Mouse (Mus musculus): ENCODE measurements around the gene Cd82. TPM values are rescaled to one million over a fixed set of nuclear protein-coding genes. Genes with fewer than 3 reads are reported as not detected.

Gene Cd82
- total and polyA plus RNA-seq, 3 experiments = 0.20 to 30.6 (median 1.5) TPM

DNA sequence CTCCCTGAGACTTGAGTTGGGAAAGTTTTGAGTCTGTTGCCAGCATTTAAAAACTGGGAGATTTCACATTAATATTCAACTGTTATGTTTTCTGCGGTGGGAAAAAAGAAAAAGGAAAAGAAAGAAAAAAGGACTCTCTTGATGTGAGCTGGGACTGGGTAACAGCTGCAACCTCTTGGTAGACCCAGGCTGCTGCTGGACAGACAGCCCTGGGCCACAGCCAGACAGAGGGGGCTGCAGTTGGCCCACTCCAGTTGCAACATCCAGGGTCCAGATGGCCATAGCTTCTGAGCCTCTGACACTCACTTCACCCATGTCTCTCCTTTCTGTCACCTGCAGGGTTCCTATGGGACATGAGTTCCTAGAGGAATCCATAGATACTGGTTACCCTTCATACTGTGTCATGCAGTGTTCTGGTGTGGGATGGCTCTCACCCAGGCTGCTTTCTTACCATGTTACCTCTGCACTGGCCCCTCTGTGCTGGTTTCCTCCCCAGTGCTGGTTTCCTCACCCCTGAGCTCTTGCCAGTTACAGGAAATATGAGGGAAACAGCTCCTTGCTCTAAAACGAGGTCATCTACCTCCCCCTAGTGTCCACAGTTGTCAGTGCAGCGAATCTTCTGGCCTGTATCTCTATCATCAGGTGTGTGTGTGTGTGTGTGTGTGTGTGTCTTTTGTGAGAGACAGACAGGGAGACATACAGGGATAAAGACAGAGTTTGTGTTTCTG lies 8.1 kb upstream of the Cd82 start:
- TF ChIP-seq CTCF (IDR thresholded peaks at IDR 0.05; ENCODE audit: low read depth, low read length) (peak; percentile 35), GATA2 (IDR thresholded peaks at IDR 0.05; ENCODE audit: borderline replicate concordance, low read depth, low read length) (no peak)
- DNase-seq (ENCODE audit: low spot score) = no peak
- H3K4me1 ChIP-seq (ENCODE audit: insufficient read depth, low read depth, low read length) = no peaks in the 10 kb centered on the region
- no peak overlapping the region for H3K4me3 ChIP-seq (ENCODE audit: low read depth, low read length)
- no peaks in the 10 kb centered on the region for H3K36me3 ChIP-seq (replicated peaks)
- no peak for ATAC-seq (ENCODE audit: extremely low read depth, insufficient number of reproducible peaks, low FRiP score, poor library complexity, severe bottlenecking)
- peaks cover 6% of the 10 kb centered on the region for H3K27me3 ChIP-seq (ENCODE audit: insufficient read depth, low read length)
- H3K9me3 ChIP-seq (replicated peaks) = no peaks in the 10 kb centered on the region

DNA sequence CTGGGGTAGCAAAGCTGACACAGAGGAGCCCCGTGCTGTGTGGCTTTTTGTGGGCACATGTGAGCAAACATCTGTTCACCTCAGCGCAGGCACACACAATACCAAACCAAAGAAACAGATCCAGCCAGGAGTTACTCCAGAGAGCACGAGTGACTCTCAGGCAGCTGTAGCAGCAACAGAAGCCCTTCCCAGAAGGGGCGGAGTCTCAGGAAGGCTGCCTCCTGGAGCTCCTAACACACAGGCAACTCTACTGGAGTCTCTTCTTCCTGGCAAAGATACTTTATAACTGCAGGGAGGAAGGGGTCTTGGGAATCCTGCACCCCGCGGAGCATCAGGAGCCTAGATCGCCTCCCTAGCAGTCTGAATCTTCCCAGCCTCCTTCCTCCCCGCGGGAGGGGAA lies 7.2 kb upstream of the Cd82 start:
- Histone ChIP-seq H3K27me3 (ENCODE audit: insufficient read depth, low read length) (peaks cover 5% of the 10 kb centered on the region; the same call in 1 of the 2 replicates), H3K4me3 (ENCODE audit: low read depth, low read length) (no peak overlapping the region), H3K4me1 (ENCODE audit: insufficient read depth, low read depth, low read length) (no peaks in the 10 kb centered on the region), H3K9me3 (replicated peaks) (no peaks in the 10 kb centered on the region), H3K36me3 (replicated peaks) (no peaks in the 10 kb centered on the region)
- TF ChIP-seq GATA1 (IDR thresholded peaks at IDR 0.05; ENCODE audit: borderline replicate concordance, low read length) = no peak
- no peak for TF ChIP-seq GATA2 (IDR thresholded peaks at IDR 0.05; ENCODE audit: borderline replicate concordance, low read depth, low read length)
- TF ChIP-seq POLR2AphosphoS5 (IDR thresholded peaks at IDR 0.05; ENCODE audit: insufficient replicate concordance, low read depth, low read length) = no peak
- TF ChIP-seq CTCF (IDR thresholded peaks at IDR 0.05; ENCODE audit: low read depth, low read length) = no peak
- no peak for TF ChIP-seq TAL1 (conservative IDR thresholded peaks at IDR 0.05; ENCODE audit: low read depth, low read length)
- ATAC-seq (ENCODE audit: extremely low read depth, insufficient number of reproducible peaks, low FRiP score, poor library complexity, severe bottlenecking) (no peak), DNase-seq (ENCODE audit: low spot score) (no peak)

GRCm38 (mm10) chr2:93469118-93469517 lies 6.2 kb upstream of the Cd82 start:
- ATAC-seq (ENCODE audit: extremely low read depth, insufficient number of reproducible peaks, low FRiP score, poor library complexity, severe bottlenecking) (no peak), DNase-seq (ENCODE audit: low spot score) (no peak)
- Histone ChIP-seq H3K27me3 (ENCODE audit: insufficient read depth, low read length) (peaks cover 5% of the 10 kb centered on the region; the same call in 1 of the 2 replicates), H3K4me1 (ENCODE audit: insufficient read depth, low read depth, low read length) (no peaks in the 10 kb centered on the region), H3K36me3 (replicated peaks) (no peaks in the 10 kb centered on the region), H3K9me3 (replicated peaks) (no peaks in the 10 kb centered on the region), H3K4me3 (ENCODE audit: low read depth, low read length) (no peak overlapping the region)
- TF ChIP-seq GATA2 (IDR thresholded peaks at IDR 0.05; ENCODE audit: borderline replicate concordance, low read depth, low read length) (no peak), TAL1 (conservative IDR thresholded peaks at IDR 0.05; ENCODE audit: low read depth, low read length) (no peak), POLR2AphosphoS5 (IDR thresholded peaks at IDR 0.05; ENCODE audit: insufficient replicate concordance, low read depth, low read length) (no peak), CTCF (IDR thresholded peaks at IDR 0.05; ENCODE audit: low read depth, low read length) (no peak), GATA1 (IDR thresholded peaks at IDR 0.05; ENCODE audit: borderline replicate concordance, low read length) (no peak)

DNA sequence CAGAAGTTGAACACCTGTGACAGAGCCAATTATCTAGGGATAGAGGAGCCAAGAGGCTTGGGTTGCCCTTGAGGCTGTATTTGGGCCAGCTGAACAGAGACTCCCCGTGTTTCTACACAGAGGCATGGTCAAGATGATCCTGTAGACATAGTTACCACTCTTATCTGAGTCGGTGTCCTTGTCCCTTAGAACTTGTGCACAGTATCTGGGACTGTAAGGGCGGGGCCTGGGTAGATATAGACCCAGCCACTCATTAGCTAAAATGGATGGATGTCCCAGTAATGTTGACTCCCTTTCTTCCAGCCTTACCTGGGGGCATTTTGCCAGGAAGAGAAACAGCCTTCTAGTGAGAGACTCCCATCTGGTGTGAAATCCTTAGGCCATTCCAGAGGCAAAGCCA lies 3.4 kb upstream of the Cd82 start:
- TF ChIP-seq TAL1 (conservative IDR thresholded peaks at IDR 0.05; ENCODE audit: low read depth, low read length) (no peak), GATA1 (IDR thresholded peaks at IDR 0.05; ENCODE audit: borderline replicate concordance, low read length) (no peak), POLR2AphosphoS5 (IDR thresholded peaks at IDR 0.05; ENCODE audit: insufficient replicate concordance, low read depth, low read length) (no peak), CTCF (IDR thresholded peaks at IDR 0.05; ENCODE audit: low read depth, low read length) (no peak), GATA2 (IDR thresholded peaks at IDR 0.05; ENCODE audit: borderline replicate concordance, low read depth, low read length) (no peak)
- Histone ChIP-seq H3K4me1 (ENCODE audit: insufficient read depth, low read depth, low read length) (peaks cover 11% of the 10 kb centered on the region), H3K36me3 (replicated peaks) (no peaks in the 10 kb centered on the region), H3K27me3 (ENCODE audit: insufficient read depth, low read length) (peaks cover 9% of the 10 kb centered on the region; the same call in 1 of the 2 replicates), H3K9me3 (replicated peaks) (no peaks in the 10 kb centered on the region), H3K4me3 (ENCODE audit: low read depth, low read length) (no peak overlapping the region)
- DNase-seq (ENCODE audit: low spot score) = no peak
- no peak for ATAC-seq (ENCODE audit: extremely low read depth, insufficient number of reproducible peaks, low FRiP score, poor library complexity, severe bottlenecking)

- peak overlapping the region; percentile 55; the same call in 1 of the 2 replicates for H3K4me3 ChIP-seq (ENCODE audit: low read depth, low read length)
- no peaks in the 10 kb centered on the region for H3K9me3 ChIP-seq (replicated peaks)
- peak; percentile 56 for DNase-seq (ENCODE audit: low spot score)
- H3K27me3 ChIP-seq (ENCODE audit: insufficient read depth, low read length) = peaks cover 4% of the 10 kb centered on the region; the same call in 1 of the 2 replicates
- TF ChIP-seq TAL1 (conservative IDR thresholded peaks at IDR 0.05; ENCODE audit: low read depth, low read length) = no peak
- TF ChIP-seq POLR2AphosphoS5 (IDR thresholded peaks at IDR 0.05; ENCODE audit: insufficient replicate concordance, low read depth, low read length) = no peak
- TF ChIP-seq GATA2 (IDR thresholded peaks at IDR 0.05; ENCODE audit: borderline replicate concordance, low read depth, low read length) = no peak
- no peak for TF ChIP-seq CTCF (IDR thresholded peaks at IDR 0.05; ENCODE audit: low read depth, low read length)
- no peak for TF ChIP-seq GATA1 (IDR thresholded peaks at IDR 0.05; ENCODE audit: borderline replicate concordance, low read length)
- H3K36me3 ChIP-seq (replicated peaks) = no peaks in the 10 kb centered on the region
- peaks cover 11% of the 10 kb centered on the region for H3K4me1 ChIP-seq (ENCODE audit: insufficient read depth, low read depth, low read length)
- peak; percentile 88 for ATAC-seq (ENCODE audit: extremely low read depth, insufficient number of reproducible peaks, low FRiP score, poor library complexity, severe bottlenecking)
Measured at GRCm38 (mm10) chr2:93461869-93462714, 848 bp downstream of the Cd82 start.

DNA sequence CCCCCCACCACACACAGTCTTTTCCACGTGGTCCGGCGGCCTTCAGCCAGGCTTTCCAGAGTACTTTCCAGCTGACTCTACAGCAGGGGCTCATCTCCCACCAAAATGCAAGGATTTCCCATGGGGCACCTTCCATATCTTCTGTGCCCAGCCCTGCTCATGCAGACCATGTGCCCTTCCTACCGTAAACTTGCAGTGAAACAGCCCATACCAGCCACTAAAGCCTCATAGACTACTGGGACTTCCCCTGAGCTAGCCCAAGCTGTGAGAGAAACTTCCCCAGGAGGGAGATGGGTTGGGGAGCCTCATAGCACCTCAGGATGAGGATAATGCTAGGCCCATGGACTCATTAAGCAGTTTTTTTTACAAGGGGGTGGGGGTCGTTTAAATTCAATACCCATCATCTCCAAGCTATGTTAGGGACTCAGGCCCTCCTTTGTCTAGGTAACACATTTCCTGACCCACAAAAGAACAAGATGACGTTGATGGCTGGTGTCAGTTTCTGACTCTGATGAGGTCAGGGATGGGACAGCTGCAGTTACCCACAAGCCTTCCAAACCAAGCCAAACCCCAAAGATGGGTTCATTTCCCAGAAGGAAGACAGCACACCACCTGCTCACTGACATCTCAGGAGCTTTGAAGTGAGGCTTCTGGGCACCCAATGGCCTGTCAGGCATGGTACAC lies 2.0 kb downstream of the Cd82 start:
- Histone ChIP-seq H3K36me3 (replicated peaks) (no peaks in the 10 kb centered on the region), H3K27me3 (ENCODE audit: insufficient read depth, low read length) (peaks cover 6% of the 10 kb centered on the region; the same call in 1 of the 2 replicates), H3K9me3 (replicated peaks) (no peaks in the 10 kb centered on the region), H3K4me3 (ENCODE audit: low read depth, low read length) (no peak overlapping the region), H3K4me1 (ENCODE audit: insufficient read depth, low read depth, low read length) (peaks cover 11% of the 10 kb centered on the region)
- ATAC-seq (ENCODE audit: extremely low read depth, insufficient number of reproducible peaks, low FRiP score, poor library complexity, severe bottlenecking) (no peak), DNase-seq (ENCODE audit: low spot score) (no peak)
- TF ChIP-seq TAL1 (conservative IDR thresholded peaks at IDR 0.05; ENCODE audit: low read depth, low read length) (no peak), CTCF (IDR thresholded peaks at IDR 0.05; ENCODE audit: low read depth, low read length) (no peak), POLR2AphosphoS5 (IDR thresholded peaks at IDR 0.05; ENCODE audit: insufficient replicate concordance, low read depth, low read length) (no peak), GATA1 (IDR thresholded peaks at IDR 0.05; ENCODE audit: borderline replicate concordance, low read length) (no peak)
